Mouse (Mus musculus): ENCODE data around the gene Kl. TPM values are rescaled to one million over a fixed set of nuclear protein-coding genes. Genes with fewer than 3 reads are reported as not detected.
A peak's percentile ranks its signal among the peaks of the same experiment; 100 is the strongest.

Kl gene
- total RNA-seq, 2 experiments from 2014 or later = 0.24 TPM

DNA sequence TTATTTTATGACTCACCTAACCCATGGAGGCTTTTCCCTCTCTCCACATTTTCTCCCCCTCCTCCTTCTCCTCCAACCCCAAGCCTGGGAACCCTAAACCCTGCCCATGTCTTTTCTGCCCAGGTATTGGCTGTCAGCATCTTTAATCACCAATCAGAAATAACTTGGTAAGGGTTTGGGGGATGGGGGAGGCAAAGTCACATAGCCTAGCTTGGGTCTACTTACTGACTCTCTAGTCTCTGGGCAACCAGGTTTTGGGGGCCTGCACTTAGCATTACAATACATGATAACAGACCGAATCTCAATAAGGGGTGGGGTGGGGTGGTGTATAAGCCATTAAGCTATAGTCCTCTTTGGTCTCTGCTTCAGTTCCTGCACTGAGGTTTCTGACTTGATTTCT, 10.3 kb downstream of the Kl start:
- no peak for DNase-seq

- DNase-seq = no peak
Measured at GRCm38 (mm10) chr5:150967925-150968324, 15.5 kb downstream of the Kl start.

DNA sequence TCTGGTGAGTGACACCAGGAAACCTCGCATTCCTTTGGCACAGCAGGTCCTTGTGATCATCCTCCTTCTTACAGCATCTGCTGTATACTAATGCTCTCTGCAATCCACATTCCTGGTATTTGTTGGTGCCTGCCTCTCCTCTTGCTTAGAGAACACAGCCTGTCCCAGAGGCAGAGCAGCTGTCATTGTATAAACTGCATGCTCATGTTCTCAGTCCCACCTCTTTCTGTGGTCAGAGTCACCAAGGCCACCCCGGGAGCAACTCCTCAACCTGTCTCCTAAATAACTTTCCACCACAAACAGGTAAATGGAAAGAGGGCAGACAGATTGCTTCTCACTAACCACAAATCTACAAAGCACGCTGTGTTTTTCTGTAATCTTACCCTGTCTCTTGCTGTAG, 18.1 kb downstream of the Kl start:
- DNase-seq = no peak

DNA sequence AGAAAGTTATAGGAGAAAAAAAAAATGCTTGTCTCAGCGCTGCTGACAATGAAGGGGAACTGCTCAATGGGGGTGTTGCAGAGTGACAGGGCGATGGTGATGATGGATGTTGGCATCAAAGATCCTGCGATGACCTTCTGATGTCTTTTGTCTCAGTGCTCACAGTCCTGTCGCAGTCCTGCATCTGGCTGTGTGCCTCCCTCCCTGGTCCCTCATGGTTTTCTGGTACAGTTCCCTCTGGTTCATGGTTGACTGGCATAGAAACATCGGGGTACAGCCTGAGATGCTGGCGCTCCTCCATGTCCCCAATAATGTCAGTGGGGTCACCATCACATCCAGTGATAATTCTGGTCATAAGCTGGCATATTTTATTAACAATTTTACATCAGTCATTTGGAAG, 18.7 kb downstream of the Kl start:
- DNase-seq = no peak

DNA sequence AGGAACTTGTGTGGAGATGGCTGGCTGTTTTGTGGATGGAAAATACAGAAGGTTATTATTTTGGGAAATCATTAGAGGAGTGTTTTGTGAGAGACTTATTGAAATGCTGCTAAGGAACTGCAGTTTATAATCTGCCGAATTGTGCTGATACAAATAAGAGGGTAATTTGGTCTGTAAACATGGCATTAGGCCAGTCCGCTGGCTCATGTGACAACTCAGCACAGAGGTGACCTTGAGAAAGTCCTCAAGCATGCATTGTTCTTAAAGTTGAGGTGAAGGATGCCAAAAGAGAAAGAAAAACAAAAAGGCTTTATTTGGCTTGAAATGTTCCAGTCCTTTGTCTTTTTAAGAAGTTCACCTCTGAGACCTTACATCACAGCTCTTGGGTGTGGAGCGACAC, 21.8 kb downstream of the Kl start:
- DNase-seq = peak; percentile 22

DNA sequence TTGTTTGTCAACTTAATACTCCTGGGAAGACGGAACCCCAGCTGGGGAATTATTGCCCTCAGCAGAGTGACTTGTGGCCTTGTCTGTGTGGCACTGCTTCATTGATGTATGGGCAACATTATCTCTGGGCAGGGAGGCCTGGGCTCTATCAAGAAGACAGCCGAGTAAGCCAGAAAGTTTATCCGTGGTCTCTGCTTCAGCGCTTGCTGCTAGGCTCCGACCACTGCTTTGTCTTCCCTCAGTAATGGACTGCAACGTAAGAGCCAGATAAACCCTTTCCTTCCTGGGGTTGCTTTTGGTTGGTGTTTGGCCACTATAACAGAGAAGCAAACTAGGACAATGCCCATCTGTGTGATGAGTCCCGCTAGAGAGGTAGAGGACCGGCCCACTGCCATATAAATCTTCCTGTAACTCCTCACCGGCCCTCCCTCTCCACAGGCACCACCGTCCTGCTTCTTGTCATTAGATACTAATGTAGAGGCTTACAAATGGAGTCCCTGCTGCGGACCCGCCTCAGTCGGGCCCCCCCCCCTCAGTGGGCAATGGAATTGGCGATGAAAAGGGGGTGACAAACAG, 25.1 kb downstream of the Kl start:
- no peak for DNase-seq

DNA sequence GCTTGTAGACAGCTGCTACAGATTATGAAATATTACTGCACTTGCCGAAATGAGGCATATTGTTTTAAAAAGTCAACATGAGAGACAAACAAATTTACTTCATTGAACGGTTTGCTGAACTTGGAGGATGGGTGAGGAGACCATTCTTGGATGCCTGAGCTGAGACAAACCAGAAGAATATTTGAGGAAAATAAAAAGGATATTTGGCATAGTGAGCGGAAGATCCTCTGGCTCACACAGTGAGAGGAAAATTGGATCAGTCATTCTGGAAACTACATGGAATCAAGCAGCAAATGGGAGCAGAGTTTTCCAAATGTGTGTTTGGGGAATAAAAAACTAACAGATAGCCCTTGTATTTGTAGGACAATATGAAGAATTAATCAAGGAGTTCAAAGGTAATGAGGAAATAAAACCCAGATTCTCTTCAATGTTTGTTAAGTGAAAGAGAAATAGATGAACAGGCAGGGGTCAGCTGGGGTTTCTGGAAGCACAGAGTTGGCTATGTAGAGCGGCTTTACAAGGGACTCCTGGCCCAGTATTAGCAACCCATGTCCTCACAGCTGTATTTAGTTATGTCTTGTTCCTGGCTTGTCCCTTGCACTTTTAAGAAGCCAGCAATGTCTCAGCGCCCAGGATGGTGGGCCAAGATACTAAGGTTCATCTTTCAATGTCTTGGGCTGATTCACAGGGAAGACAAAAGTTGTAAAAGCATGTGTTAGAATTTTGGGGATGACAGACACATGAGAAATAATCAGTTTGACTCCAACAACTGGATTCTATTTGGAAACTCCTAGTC, 27.1 kb downstream of the Kl start:
- DNase-seq = no peak

GRCm38 (mm10) chr5:150982082-150982481, 29.7 kb downstream of the Kl start:
- no peak for DNase-seq

GRCm38 (mm10) chr5:150994096-150994495, 41.7 kb downstream of the Kl start:
- no peak for DNase-seq

DNA sequence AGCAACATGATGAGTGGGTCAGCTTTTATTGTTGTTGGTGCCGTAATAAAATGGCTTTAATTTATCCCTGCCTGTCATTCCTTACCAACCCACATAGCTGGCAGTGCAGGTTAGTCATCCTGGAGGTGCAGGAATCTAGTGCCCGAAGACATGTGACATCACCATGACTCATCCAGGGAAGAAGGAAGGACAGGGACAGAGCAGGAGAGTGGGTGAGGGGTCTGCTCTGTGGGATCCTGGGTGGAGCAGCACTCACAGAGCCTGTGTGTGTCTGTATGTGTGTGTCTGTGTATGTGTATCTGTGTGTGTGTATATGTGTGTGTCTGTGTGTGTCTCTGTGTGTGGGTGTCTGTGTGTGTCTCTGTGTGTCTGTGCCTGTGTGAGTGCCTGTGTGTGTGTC, 44.2 kb downstream of the Kl start:
- peak; percentile 21 for DNase-seq

- no peak for DNase-seq
Measured at GRCm38 (mm10) chr5:151001111-151001510, 48.7 kb downstream of the Kl start.

- DNase-seq = no peak
Measured at GRCm38 (mm10) chr5:151002051-151002450, 49.6 kb downstream of the Kl start.

- DNase-seq = no peak
Measured at GRCm38 (mm10) chr5:151004216-151004755, 51.9 kb downstream of the Kl start.

DNA sequence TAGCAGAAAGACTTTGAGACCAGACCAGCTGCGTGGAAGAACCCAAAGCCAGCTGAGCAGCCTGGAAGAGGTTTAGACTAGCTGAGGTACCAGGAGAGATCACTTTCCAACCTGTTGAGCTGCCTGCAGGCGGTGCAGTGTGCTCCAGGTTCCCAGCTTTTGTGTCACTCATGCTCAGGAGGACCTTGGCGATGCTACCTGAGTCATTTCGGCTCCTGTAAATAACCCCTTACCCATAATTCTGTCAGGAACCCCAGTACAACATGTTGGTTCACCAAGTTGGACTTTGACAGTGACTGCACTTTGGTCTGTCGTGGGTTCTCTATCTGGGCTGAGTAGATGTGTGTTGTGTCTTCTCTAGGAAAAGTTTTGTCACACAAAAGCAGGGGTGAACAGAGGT, 66.0 kb downstream of the Kl start:
- DNase-seq = no peak

DNA sequence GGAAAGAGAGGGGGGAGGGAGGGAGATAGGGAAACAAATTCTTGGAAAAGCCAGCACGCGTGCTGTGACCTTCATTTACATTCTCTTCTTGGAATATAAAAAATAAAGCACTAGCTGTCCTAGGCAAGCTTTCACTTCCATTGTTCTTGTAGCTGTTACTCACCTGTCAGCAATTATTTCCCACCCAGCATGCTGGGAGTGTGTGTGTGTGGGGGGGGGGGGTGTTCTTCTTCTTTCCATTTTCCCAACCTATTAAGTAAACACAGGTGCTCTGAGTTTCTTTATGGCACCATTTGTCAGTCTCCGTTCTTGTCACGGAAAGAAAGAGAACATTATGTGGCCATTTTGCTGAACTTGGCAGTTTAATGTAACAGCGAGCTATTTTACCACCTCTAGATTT, 66.6 kb downstream of the Kl start:
- DNase-seq = no peak

- no peak for DNase-seq
Measured at GRCm38 (mm10) chr5:151020031-151020820, 67.8 kb downstream of the Kl start.

DNA sequence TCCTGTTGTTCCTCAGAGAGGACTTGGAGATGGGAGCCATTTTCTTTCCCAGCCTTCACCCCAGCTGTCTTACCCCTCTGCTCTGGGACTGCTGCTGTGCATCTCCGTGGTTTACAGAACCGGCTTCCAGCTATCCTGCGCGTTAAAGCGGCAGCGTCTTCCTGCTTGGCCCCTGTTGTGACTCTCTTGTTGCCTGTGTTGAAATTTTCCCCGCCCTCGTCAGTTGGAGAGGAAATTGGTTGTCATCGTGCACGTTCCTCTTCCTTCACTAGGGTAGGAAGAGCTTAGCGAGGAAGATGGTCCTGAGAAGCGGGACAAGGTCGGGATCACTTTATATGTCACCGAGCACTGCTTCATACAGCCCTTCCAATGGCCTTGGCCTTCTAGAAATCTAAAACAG, 68.4 kb downstream of the Kl start:
- DNase-seq = no peak

DNA sequence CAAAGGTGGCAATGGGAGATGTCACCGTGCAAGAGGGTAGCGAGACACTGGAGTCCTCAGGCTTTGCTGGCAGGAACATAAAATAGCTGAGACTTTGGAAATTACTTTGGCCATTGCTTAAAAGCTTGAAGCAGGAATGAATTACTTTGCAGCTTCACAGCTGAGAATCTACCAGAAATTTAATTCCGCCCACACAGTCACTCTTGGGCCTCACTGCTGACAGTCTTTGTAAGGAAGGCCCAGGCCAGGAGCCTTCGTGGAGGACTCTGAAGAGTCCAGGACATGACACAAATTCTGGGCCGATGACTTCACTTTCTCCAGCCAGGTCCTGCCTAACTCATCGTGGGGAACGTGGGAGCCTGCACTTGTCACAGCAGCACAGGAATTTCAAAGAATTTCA, 69.6 kb downstream of the Kl start:
- no peak for DNase-seq

- DNase-seq = no peak
Measured at GRCm38 (mm10) chr5:151022939-151023338, 70.5 kb downstream of the Kl start.

DNA sequence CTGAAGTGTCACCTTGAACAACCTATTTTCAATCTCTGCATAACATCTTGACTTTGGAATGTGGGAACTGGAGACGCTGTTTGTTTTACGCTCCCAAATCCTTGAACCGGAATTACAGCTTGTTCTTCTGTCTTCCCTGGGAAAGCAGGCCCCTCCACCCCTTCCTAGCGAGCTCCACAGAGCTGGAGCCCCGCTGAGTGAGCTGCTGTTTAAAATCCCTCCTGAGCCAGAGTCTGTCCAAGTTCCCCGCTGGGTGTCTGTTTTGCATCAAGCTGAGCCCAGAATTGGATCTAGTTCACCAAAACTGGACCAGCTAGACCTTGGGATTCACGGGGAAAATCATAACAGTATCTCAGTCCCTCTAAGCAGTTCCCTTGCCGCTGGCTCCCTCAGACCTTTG, 71.1 kb downstream of the Kl start:
- DNase-seq = no peak

GRCm38 (mm10) chr5:151024483-151024882, 72.1 kb downstream of the Kl start:
- no peak for DNase-seq

DNA sequence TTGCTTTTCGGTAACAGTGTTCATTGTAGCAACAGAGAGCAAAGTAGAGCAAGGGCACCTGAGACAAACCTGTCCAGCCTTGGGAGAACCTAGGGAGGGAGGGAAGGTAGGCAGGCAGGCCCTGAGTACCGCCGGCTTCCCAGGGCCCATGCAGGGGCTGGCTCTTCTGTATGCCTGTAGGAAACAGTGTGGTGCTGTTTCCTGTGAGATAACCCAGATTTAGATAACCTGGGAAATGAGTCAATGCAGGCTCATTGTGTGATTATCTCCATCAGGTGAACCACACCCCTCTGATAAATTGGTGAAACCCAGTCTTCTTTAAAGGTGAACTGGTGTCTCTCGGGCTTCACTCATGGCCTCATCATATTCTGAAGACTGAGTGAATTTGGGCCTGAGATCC, 73.7 kb downstream of the Kl start:
- no peak for DNase-seq

DNA sequence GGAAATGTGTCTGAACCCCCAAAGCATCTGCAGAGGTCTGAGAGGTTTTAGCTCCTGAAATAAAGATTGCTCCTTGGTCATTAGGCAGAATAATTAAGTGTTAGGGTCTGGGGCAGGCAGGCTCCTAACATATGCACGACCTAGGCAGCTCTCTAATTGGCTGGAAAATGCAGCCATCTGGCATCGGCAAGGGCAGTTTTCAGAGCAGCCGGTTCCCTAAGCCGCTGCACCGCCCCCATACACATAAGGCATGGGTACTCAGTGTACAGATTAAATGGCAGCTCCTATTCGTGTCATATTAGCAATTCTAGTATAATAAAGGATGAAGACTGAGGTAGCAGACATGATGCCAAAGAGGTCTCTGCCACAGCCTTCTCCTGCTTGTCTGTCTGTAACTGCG, 74.8 kb downstream of the Kl start:
- DNase-seq = no peak
